Mouse (Mus musculus) heart, adult 2 months (tissue): Measurements from ENCODE around the gene Chd5. TPM values are rescaled to one million over a fixed set of nuclear protein-coding genes. Genes with fewer than 3 reads are reported as not detected.
A peak's percentile ranks its signal among the peaks of the same experiment; 100 is the strongest.

Experiments
- DNase-seq, 2 experiments: peaks; one replicate each; pipeline ENCODE4 v3.0.0; 2021
- H3K27ac ChIP-seq: fragments of 200-600 bp; 2 replicates; pipeline ENCODE4 v1.8.1; 2022
- H3K27me3 ChIP-seq: fragments of 200-500 bp; 2 replicates; pipeline ENCODE4 v1.6.1; 2012; ENCODE audit warnings: mild to moderate bottlenecking, low read length, inconsistent platforms, mixed read lengths; ENCODE audit not compliant: control insufficient read depth, insufficient read depth
- H3K36me3 ChIP-seq: fragments of 200-500 bp; 2 replicates; pipeline ENCODE4 v1.6.1; 2012; ENCODE audit warnings: low read length, inconsistent platforms; ENCODE audit not compliant: control insufficient read depth, insufficient read depth
- H3K4me1 ChIP-seq: fragments of 200-500 bp; 2 replicates; pipeline ENCODE4 v1.6.1; 2011; ENCODE audit warnings: low read length; ENCODE audit not compliant: control insufficient read depth, insufficient read depth
- H3K4me3 ChIP-seq: fragments of 200-600 bp; 2 replicates; pipeline ENCODE4 v1.8.1; 2022
- H3K79me2 ChIP-seq: fragments of 200-500 bp; replicated peaks from 2 replicates; pipeline ENCODE4 v1.6.1; 2012; ENCODE audit warnings: mild to moderate bottlenecking, inconsistent platforms, low read length, moderate library complexity, mixed read lengths; ENCODE audit not compliant: control insufficient read depth, insufficient read depth
- H3K9ac ChIP-seq: fragments of 200-500 bp; 2 replicates; pipeline ENCODE4 v1.6.1; 2012; ENCODE audit warnings: low read depth, mild to moderate bottlenecking, control low read depth, inconsistent platforms, low read length, mixed read lengths
- CTCF ChIP-seq: fragments of 200-600 bp; IDR thresholded peaks from 2 replicates; pipeline ENCODE4 v1.8.1; 2022; ENCODE audit warnings: antibody characterized with exemption, mild to moderate bottlenecking, moderate library complexity
- EP300 ChIP-seq: fragments of 200-500 bp; IDR thresholded peaks from 2 replicates; pipeline ENCODE4 v1.6.1; 2011; ENCODE audit warnings: low read depth, low read length, control low read depth; ENCODE audit not compliant: insufficient read depth
- POLR2A ChIP-seq: fragments of 200-500 bp; IDR thresholded peaks from 2 replicates; pipeline ENCODE4 v1.6.1; 2011; ENCODE audit warnings: mild to moderate bottlenecking, low read depth, low read length, control low read depth; ENCODE audit not compliant: insufficient read depth
- WGBS: fragments of 180-500 bp; shearing (Covaris S2); methylation state at CpG from one replicate; pipeline ENCODE4 v1.1.7; 2018; 5-methylcytosine and 5-hydroxymethylcytosine counted together
- intact Hi-C: fragments of 180-260 bp; cut with DNase I; formaldehyde crosslinking; loops from one replicate; pipeline ENCODE4 v1.15.1; 2025
- polyA plus RNA-seq: library from polyadenylated mRNA; depleted of rRNA; stranded (reverse); fragments of >200 nt; gene quantifications from 2 replicates; pipeline ENCODE4 v1.2.3, GENCODE M21; 2012
- total RNA-seq, 2 experiments: library from RNA; stranded (reverse); gene quantifications; 2 replicates each; pipeline ENCODE4 v1.2.3; 2021

Gene Chd5
- total and polyA plus RNA-seq, 3 experiments = 0.13 to 0.48 (median 0.18) TPM

- Histone ChIP-seq H3K9ac (no peak overlapping the region), H3K27ac (no peak overlapping the region), H3K36me3 (no peaks in the 10 kb centered on the region), H3K79me2 (no peaks in the 10 kb centered on the region), H3K4me3 (no peak overlapping the region), H3K27me3 (no peaks in the 10 kb centered on the region), H3K4me1 (no peaks in the 10 kb centered on the region)
- DNase-seq = no peak
- 72% methylated on average over 17 of the region's 17 CpGs for WGBS
- intact Hi-C loops = no loop called here
- TF ChIP-seq EP300 = no peak
- no peak for TF ChIP-seq POLR2A
- no peak for TF ChIP-seq CTCF
Measured at GRCm38 (mm10) chr4:152382528-152383252, 44.2 kb downstream of the Chd5 start.

- TF ChIP-seq POLR2A (no peak), CTCF (peak; percentile 39), EP300 (no peak)
- Histone ChIP-seq H3K36me3 (no peaks in the 10 kb centered on the region), H3K79me2 (no peaks in the 10 kb centered on the region), H3K27me3 (no peaks in the 10 kb centered on the region), H3K4me1 (no peaks in the 10 kb centered on the region), H3K9ac (no peak overlapping the region), H3K4me3 (no peak overlapping the region), H3K27ac (no peak overlapping the region)
- peak in 1 of 2 experiments; percentile 30 for DNase-seq
- intact Hi-C loops = no loop called here
- WGBS = 53% methylated on average over 16 of the region's 16 CpGs
Measured at GRCm38 (mm10) chr4:152385644-152386043, 47.2 kb downstream of the Chd5 start.

- TF ChIP-seq CTCF (no peak), EP300 (no peak), POLR2A (no peak)
- H3K9ac ChIP-seq = no peak overlapping the region
- no peak overlapping the region for H3K27ac ChIP-seq
- intact Hi-C loops = no loop called here
- H3K4me1 ChIP-seq = no peaks in the 10 kb centered on the region
- H3K27me3 ChIP-seq = no peaks in the 10 kb centered on the region
- H3K36me3 ChIP-seq = no peaks in the 10 kb centered on the region
- 66% methylated on average over 5 of the region's 5 CpGs for WGBS
- no peaks in the 10 kb centered on the region for H3K79me2 ChIP-seq
- H3K4me3 ChIP-seq = no peak overlapping the region
- DNase-seq = no peak
Measured at GRCm38 (mm10) chr4:152392192-152392591, 53.7 kb downstream of the Chd5 start.

GRCm38 (mm10) chr4:152392627-152393026 is 54.2 kb downstream of the Chd5 start:
- TF ChIP-seq POLR2A = no peak
- no peak for TF ChIP-seq EP300
- TF ChIP-seq CTCF = no peak
- H3K36me3 ChIP-seq = no peaks in the 10 kb centered on the region
- intact Hi-C loops = no loop called here
- no peaks in the 10 kb centered on the region for H3K79me2 ChIP-seq
- 84% methylated on average over 17 of the region's 17 CpGs for WGBS
- H3K9ac ChIP-seq = no peak overlapping the region
- no peak for DNase-seq
- no peak overlapping the region for H3K4me3 ChIP-seq
- H3K27ac ChIP-seq = no peak overlapping the region
- H3K4me1 ChIP-seq = no peaks in the 10 kb centered on the region
- H3K27me3 ChIP-seq = no peaks in the 10 kb centered on the region

GRCm38 (mm10) chr4:152398926-152399325 is 60.5 kb downstream of the Chd5 start:
- 56% methylated on average over 3 of the region's 3 CpGs for WGBS
- no peak for DNase-seq

GRCm38 (mm10) chr4:152405143-152405542 is 66.7 kb downstream of the Chd5 start:
- DNase-seq = no peak
- 69% methylated on average over 6 of the region's 6 CpGs for WGBS
- H3K9ac ChIP-seq = no peak overlapping the region

More at GRCm38 (mm10) chr4:152398926-152399325, 60.5 kb downstream of the Chd5 start:
- intact Hi-C loops = no loop called here
- Histone ChIP-seq H3K36me3 (no peaks in the 10 kb centered on the region), H3K27ac (no peak overlapping the region), H3K27me3 (no peaks in the 10 kb centered on the region), H3K4me1 (no peaks in the 10 kb centered on the region), H3K79me2 (no peaks in the 10 kb centered on the region), H3K9ac (no peak overlapping the region), H3K4me3 (no peak overlapping the region)
- TF ChIP-seq POLR2A = no peak
- no peak for TF ChIP-seq CTCF

More at GRCm38 (mm10) chr4:152405143-152405542, 66.7 kb downstream of the Chd5 start:
- no peak overlapping the region for H3K27ac ChIP-seq
- no peaks in the 10 kb centered on the region for H3K27me3 ChIP-seq
- intact Hi-C loops = no loop called here
- no peak for TF ChIP-seq CTCF
- TF ChIP-seq EP300 = no peak
- H3K4me3 ChIP-seq = no peak overlapping the region
- no peaks in the 10 kb centered on the region for H3K36me3 ChIP-seq
- H3K4me1 ChIP-seq = no peaks in the 10 kb centered on the region
- H3K79me2 ChIP-seq = no peaks in the 10 kb centered on the region
